Mouse (Mus musculus) brown adipose tissue, adult 24 weeks (tissue): ENCODE measurements around the gene Fam198a. TPM values are rescaled to one million over a fixed set of nuclear protein-coding genes. Genes with fewer than 3 reads are reported as not detected.

Source experiments
- H3K27ac ChIP-seq: fragments of 200-500 bp; replicated peaks from 2 replicates; pipeline ENCODE4 v1.5.1; 2012; ENCODE audit warnings: low read depth, mild to moderate bottlenecking, low read length
- H3K4me1 ChIP-seq: fragments of 200-500 bp; 2 replicates; pipeline ENCODE4 v1.6.1; 2012; ENCODE audit warnings: low read length, mixed read lengths; ENCODE audit not compliant: control insufficient read depth, insufficient read depth, insufficient read length
- H3K4me3 ChIP-seq: fragments of 200-500 bp; 2 replicates; pipeline ENCODE4 v1.5.1; 2012; ENCODE audit warnings: low read depth, mild to moderate bottlenecking, low read length, moderate library complexity; ENCODE audit not compliant: insufficient read depth
- polyA plus RNA-seq: library from polyadenylated mRNA; stranded (reverse); fragments of >200 nt; gene quantifications from 2 replicates; pipeline ENCODE4 v1.2.4, GENCODE M21; 2012; ENCODE audit not compliant: missing spikeins, insufficient read depth, insufficient read length

Gene Fam198a
- polyA plus RNA-seq, 1 experiment, result 0.28 TPM

DNA sequence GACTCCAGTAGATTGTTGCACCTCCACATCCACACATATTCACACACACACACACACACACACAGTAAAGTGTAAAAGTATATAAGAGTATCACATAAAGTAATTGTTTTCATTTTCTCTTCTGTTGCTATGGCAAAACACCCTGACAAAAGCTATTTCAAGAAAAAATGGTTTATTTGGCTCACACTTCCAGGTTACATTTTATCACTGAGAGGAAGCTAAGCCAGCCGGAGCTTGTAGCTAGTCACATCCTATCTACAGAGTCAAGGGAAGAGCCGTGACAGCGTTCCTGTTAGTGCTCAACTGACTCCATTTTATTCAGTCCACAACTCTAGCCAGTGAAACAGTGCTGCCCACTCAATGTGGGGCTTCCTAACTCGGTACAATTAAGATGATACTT, 2.4 kb upstream of the Fam198a start:
- Histone ChIP-seq H3K4me1 (peaks cover 3% of the 10 kb centered on the region; the same call in 1 of the 2 replicates), H3K27ac (no peak overlapping the region), H3K4me3 (no peak overlapping the region)

DNA sequence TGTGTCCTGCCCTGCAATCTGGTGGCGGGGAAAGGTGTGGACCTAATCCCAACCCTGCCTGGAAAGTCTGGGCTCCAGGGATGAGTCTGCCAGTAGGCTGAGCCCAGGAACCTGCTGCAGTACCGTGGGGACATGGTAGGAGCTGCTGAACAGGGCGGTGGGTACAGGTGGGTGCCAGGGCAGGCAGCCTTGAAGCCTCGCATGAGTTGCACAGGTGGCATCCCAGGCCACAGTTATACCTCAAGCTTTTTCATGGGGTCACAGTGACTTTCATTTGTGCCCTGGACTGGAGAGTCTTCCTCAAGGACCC, 281 bp downstream of the Fam198a start:
- Histone ChIP-seq H3K4me3 (0 out of 2 replicates have a peak overlapping the region, but pooled peaks have one; percentile 2), H3K4me1 (peaks cover 3% of the 10 kb centered on the region; the same call in 1 of the 2 replicates), H3K27ac (no peak overlapping the region)

DNA sequence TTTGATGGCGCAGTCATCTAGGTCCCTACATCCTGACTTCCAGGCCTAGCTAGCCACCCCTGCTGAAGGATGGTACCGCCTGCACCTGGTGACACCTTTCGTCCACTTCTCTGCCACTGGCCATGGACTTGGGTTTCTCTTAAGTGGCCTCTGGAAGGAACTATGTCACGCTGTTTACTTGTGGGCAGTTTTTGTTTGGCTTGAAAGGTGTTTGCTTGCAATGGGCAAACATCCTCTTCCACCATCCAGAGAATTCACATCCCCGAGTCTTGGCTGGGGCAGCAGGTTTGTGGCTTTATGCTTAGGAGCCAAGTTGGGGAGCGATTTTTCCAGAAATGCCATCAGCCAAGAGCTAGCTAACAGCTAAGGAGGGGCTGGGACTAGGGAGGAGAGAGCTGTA, 1.8 kb downstream of the Fam198a start:
- Histone ChIP-seq H3K4me3 (no peak overlapping the region), H3K27ac (no peak overlapping the region), H3K4me1 (peaks cover 3% of the 10 kb centered on the region; the same call in 1 of the 2 replicates)

DNA sequence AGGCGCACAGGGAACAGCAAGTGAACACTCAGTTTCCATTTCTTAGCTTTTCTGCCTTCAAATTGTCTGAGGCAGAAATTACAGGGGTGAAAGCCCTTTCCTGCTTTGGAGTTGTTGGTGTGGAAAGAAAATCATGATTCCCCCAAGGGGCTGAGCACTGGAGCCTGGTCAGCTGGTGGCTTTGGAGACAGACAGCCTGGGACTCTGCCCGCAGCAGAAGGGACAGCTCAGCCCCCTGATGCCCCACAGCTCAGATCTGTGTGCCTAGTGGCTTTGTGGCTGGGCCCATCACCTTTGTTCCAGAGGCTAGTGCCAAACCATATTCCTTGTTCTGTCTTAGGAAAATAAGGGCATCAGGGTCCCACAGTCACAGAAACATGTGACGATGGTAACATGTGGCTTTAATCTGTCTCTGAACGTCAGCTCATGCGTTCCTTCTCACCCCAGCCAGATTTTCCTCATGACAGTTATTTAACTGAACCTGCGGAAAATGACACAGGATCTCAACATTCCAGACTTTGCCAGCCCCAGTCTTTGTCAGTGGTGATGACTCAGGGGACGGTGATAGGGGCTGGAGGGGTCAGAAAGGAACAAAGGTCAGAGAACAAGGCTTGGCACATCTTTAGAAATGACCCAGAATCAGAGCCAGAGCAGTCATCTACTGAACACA, 9.3 kb downstream of the Fam198a start:
- Histone ChIP-seq H3K4me3 (no peak overlapping the region), H3K4me1 (no peaks in the 10 kb centered on the region), H3K27ac (peak overlapping the region; percentile 23)

DNA sequence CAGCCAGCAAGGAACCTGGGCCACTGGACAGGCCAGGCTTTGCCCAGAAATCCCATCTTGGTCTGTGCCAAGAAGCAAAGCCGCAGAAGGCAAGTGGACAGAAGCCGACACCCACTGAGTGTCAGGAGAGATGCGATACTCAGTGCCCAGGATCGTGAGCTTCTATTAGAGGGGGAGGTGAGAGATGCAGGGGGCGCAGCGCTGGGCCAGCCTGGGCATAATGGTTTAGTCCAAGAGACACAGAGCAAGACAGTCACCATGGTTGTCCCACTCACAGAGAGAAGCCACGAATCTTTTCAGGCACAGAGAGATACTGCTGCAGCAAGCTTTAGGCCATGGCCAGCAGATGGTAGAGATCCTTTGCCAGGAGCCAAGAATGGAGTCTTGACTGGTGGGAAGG, 14.2 kb downstream of the Fam198a start:
- Histone ChIP-seq H3K4me1 (peaks cover 1% of the 10 kb centered on the region; the same call in 1 of the 2 replicates), H3K4me3 (no peak overlapping the region), H3K27ac (no peak overlapping the region)

DNA sequence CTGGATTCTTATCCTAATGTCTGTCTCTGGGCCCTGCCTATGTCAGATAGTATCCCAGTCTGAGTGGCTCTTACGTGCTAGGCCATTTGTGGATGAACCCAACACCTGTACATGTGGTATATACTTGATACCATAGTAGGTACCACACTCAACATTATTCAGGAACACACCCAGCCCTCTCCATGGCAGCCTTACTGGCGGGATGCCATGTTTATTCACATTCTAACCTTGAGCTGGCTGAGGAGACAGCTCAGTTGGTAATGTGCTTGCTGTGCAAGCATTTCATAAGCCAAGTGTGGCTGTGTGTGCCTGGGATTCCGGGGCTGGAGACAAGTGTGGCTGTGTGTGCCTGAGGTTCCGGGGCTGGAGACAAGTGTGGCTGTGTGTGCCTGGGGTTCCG, 17.5 kb downstream of the Fam198a start:
- Histone ChIP-seq H3K27ac (no peak overlapping the region), H3K4me1 (peaks cover 2% of the 10 kb centered on the region; the same call in 1 of the 2 replicates), H3K4me3 (no peak overlapping the region)

DNA sequence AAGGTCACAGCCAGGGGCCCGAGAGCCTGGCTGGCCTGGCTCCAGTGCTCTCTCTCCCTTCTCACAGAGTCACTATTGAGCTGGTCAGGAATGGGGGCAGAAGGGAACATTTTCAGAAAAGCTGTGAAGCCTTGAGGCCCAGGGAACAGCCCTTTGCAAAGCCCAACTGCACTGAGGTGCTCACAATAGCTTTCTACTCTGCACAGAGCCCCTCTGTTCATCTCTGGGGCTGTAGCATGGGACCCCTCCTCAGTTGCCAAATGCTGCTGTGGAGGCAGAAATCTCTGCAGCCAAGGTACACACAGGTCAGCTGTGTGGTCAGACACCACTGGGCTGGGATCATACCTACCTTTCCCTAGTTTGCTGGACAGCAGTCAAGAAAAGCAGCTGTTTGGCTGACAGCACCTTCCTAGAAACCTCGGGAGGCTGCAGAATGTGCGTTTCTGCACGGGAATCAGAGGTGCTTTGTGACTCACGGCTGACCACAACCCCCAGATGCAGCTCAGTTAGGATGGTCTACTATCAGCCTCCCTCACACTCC, 19.1 kb downstream of the Fam198a start:
- H3K4me3 ChIP-seq, result no peak overlapping the region
- H3K4me1 ChIP-seq, result peaks cover 2% of the 10 kb centered on the region; the same call in 1 of the 2 replicates
- no peak overlapping the region for H3K27ac ChIP-seq

DNA sequence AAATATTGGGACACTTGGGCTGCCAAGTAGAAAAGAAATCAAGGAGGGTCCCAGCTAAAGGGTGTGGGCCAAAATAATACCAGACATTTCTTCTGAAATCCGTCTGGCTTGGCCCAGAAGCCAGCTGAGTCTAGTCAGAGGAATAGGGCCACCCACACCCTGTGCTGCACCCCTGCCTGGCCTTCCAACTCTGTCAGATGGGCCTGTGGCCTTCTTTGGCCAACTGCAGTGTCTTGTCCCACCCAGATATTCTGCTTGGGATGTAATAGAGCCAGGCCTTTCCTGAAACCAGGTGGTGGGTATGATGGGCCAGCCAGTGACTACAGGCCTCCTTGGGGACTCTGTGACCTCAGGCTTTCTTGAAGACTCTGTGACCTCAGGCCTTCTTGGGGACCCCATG, 22.4 kb downstream of the Fam198a start:
- H3K4me1 ChIP-seq, result peaks cover 2% of the 10 kb centered on the region; the same call in 1 of the 2 replicates
- no peak overlapping the region for H3K27ac ChIP-seq
- H3K4me3 ChIP-seq, result no peak overlapping the region

DNA sequence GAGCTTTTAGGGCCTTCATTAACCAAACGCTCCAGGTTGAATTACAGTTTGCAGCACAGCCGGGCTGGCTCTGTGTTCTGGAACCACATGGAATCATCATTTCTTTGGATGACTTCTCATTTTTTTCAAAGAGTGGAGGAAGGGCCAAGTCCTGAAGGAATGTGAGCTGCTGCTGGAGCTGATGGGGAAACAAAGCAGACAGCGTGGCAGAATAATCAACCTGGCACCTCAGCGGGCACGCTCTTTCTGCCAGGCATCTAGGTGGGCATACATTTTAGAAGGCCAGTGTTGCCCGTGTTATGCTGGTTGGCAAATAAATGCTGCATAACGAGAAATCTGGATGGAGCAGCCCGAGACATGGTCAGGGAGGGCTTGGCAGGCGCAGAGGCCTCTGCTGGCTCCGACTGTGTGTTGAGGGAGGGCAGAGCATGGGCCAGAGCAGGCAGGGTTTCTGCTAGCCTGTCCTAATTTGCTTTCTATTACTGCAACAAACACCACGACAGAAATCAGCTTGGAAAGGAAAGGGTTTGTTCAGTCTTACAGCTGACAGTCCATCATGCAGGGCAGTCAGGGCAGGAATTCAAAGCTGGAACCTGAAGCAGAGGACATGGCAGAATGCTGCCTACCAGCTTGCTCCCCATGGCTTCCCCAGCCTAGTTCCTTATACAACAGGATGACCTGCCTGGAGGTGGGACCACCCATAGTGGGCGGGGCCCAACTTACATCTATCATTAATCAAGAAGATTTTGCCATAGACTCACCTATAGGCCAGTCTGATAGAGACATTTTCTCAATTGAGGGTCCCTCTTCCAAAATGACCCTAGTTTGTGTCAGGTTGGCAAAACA, 23.6 kb downstream of the Fam198a start:
- Histone ChIP-seq H3K4me3 (no peak overlapping the region), H3K4me1 (peaks cover 2% of the 10 kb centered on the region; the same call in 1 of the 2 replicates), H3K27ac (no peak overlapping the region; the same call in 1 of the 2 replicates)

DNA sequence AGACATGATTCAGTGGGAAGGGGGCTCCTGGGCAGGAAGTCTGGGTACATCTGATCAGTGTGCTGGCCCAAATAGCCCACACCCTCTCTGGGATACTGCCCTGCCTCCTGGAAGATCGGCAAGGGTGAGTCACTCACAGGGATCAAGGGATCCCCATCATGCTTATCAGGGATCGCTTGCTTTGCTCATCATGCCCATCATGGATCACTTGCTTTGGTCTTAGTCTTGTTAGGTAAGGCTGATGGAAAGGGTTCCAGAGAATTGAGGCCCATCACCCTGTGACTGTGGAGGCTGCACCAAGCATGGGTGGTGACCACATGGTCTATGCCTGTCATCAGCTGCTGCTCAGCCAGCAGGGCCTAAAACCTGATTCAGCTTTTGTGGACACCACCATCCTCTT, 24.5 kb downstream of the Fam198a start:
- H3K4me3 ChIP-seq, result no peak overlapping the region
- H3K27ac ChIP-seq, result no peak overlapping the region
- no peaks in the 10 kb centered on the region for H3K4me1 ChIP-seq

DNA sequence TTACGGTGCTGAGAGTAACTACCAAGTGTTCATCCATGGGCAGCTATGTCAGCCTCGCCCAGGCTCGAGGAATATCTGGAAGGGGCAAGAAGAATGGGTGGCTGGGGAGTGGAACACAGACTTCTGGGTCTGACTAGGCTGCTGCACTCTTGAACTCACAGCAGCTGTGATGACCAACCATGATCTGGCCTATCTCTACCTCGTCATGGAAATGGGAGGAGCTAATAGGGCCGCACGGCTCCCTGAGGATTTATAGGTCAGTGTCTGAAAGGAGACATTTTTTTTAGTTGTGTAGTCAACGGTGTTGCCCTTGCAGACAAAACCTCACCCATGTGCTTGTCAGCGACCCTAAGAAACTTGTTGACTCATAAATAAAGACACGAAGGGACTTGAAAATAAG, 30.3 kb downstream of the Fam198a start:
- Histone ChIP-seq H3K27ac (no peak overlapping the region), H3K4me3 (no peak overlapping the region), H3K4me1 (no peaks in the 10 kb centered on the region)

DNA sequence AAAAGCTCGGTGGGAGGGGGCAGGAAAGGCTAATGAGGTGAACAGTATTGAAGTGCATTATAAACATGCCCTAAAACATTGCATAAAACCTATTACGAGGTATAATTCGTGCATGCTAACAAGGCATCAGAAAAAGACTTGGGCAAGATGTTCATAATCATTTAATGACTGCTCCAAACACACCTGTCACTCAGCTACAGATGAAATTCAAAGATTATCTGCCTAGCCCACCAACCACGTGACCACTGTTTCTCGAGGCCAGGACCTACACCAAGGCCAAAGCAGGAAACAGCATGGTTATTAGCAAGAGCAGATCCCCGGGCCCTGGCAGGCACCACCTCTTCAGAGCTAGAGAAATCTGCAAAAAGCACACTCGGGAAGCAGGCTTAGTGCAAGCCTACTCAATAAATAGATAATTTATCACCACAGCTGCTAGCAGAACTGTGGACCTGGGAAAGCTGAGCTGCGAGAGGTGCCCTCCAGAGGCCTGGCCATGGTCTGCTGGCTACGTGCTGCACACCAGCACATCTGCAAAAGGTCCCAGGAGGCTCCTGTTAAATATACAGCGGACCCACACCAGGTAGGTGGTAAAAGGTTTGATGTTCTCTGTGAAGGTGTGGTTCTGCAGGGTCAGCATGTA, 30.8 kb downstream of the Fam198a start:
- Histone ChIP-seq H3K4me1 (no peaks in the 10 kb centered on the region), H3K4me3 (no peak overlapping the region), H3K27ac (no peak overlapping the region)

DNA sequence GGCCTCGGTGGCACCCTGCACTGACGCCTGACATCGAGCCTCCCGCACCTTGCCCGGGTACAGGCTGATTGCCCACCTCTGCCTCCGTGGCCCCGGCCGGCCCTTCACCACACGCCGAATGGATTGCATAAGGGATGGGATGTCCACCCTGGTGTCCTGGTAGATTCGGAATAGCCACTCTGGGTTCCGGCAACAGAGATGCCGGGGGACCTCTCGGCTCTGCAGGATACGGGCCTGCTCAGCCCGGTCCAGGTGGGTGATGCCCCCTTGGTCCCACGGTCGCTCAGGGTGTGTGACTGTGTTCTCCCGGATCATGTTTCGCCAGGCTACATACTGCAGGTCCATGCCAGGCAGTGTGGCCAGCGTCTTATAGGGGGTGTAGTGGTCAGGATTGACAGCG, 31.4 kb downstream of the Fam198a start:
- no peak overlapping the region for H3K4me3 ChIP-seq
- H3K4me1 ChIP-seq, result no peaks in the 10 kb centered on the region
- H3K27ac ChIP-seq, result no peak overlapping the region

DNA sequence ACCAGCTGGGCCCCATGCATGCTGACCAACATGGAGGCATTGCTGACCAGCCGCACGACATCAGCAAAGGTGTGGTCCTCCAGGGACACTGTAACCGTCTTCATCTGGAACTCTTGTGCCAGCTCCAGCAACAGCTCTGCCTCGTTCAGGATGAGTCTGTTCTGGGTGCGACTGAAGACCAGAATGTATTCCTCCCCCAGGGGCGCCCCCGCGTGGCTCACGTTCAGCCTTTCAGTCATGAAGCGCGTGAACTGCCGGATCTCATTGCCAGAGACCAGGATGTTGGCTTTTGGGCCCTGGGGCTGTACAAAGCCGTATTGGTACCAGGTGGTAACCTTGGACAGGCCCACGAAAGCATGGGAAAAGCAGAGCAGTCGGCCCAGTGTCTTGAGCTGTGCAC, 31.9 kb downstream of the Fam198a start:
- Histone ChIP-seq H3K27ac (no peak overlapping the region), H3K4me3 (no peak overlapping the region), H3K4me1 (no peaks in the 10 kb centered on the region)

DNA sequence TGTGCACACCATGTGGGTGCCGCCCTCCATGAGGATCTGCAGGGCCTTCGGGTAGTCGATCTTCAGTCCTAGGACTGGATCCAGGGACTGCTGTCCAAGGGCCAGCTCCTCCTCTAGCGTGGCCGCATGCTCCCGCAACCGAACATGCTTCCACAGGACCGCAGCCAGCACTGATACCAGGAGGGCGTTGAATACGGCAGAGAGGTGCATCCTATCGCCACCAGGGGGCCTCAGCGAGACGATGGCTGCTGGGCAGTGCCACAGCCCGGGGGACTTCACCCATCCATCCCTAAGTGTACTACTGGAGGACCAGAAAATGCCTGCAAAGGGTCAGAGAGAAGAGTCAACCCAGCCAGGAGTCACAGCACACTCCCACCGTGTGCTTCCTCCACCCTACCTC, 32.7 kb downstream of the Fam198a start:
- H3K27ac ChIP-seq, result no peak overlapping the region
- H3K4me1 ChIP-seq, result no peaks in the 10 kb centered on the region
- no peak overlapping the region for H3K4me3 ChIP-seq
